Mouse (Mus musculus) layer of hippocampus, adult 2 months (tissue): Measurements from ENCODE around the gene Heatr6. TPM values are rescaled to one million over a fixed set of nuclear protein-coding genes. Genes with fewer than 3 reads are reported as not detected.

Source experiments
- DNase-seq, 2 experiments: peaks; one replicate each; pipeline ENCODE4 v3.0.0; 2022; ENCODE audit warnings: low spot score in 2 of 2
- H3K27ac ChIP-seq: fragments of 200-600 bp; 2 replicates; pipeline ENCODE4 v1.8.1; 2022
- H3K4me3 ChIP-seq: fragments of 200-600 bp; 2 replicates; pipeline ENCODE4 v1.8.1; 2022; ENCODE audit warnings: mild to moderate bottlenecking
- CTCF ChIP-seq: fragments of 200-600 bp; conservative IDR thresholded peaks from 2 replicates; pipeline ENCODE4 v1.8.1; 2022; ENCODE audit warnings: antibody characterized with exemption, mild to moderate bottlenecking, moderate library complexity
- total RNA-seq, 2 experiments: library from RNA; stranded (reverse); gene quantifications; 2 replicates each; pipeline ENCODE4 v1.2.3; 2021

Gene Heatr6
- total RNA-seq, 2 experiments from 2014 or later = 17.3 to 18.9 TPM

DNA sequence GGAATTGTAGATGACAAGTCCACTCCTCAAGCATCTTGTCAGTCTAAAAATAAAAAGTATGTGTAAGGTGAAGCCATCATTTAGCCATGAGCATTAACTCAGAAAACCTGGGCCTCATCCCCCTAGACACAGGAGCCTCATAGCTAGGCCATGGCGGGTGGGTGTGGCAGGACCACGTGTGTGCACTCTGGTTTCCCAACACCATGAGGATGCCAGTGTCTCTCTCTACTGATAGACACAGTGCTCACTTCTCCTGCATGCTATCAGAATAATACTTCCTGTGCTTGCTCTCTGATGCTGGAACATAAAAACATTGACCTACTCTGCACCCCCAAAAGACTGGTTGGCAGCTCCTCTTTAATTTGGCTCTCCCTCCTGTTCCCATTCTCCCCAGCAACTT is 17.6 kb upstream of the Heatr6 start:
- TF ChIP-seq CTCF = no peak
- Histone ChIP-seq H3K27ac (no peak overlapping the region), H3K4me3 (no peak overlapping the region)
- no peak for DNase-seq

DNA sequence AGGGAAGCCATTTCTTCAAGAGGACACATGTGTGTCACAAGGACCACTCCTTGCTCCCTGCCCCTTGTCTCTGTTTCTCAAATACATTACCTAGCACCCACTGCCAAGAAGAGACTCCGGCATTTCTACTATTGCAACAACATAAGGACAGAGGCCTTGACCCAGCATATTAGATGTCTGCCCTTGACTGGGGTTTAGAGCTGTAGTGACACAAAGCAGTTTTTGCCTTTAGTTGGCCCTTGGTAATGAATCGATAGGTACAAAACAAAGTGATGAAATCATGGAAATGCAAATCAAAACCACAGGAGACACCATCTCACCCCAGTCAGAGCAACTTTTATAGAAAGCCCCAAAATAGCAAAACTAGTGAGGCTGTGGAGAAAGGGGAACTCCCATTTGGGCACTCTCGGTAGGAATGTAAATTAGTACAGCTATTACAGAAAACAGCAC is 16.4 kb upstream of the Heatr6 start:
- H3K27ac ChIP-seq = no peak overlapping the region
- H3K4me3 ChIP-seq = no peak overlapping the region
- DNase-seq = no peak
- TF ChIP-seq CTCF = no peak

DNA sequence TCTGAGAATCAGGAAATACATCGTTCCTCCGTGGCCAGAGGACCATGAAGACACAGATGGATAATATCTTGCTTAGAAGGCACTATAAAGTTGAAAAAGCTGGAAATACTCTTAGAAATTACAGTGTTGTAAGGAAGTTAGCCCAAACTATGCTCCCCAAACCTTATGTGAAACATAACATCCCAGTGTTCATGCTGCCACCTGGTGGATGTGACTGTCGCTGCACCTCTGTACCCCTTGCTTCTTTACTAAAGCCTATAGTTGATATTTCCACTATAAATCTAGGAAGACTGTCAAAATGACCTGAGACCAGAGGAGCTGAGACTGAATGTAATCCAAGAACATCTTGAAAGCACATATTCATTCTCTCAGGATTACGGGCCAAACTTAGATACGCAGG is 14.3 kb upstream of the Heatr6 start:
- peak; percentile 69 to 86 for DNase-seq
- peak; percentile 93 for TF ChIP-seq CTCF

DNA sequence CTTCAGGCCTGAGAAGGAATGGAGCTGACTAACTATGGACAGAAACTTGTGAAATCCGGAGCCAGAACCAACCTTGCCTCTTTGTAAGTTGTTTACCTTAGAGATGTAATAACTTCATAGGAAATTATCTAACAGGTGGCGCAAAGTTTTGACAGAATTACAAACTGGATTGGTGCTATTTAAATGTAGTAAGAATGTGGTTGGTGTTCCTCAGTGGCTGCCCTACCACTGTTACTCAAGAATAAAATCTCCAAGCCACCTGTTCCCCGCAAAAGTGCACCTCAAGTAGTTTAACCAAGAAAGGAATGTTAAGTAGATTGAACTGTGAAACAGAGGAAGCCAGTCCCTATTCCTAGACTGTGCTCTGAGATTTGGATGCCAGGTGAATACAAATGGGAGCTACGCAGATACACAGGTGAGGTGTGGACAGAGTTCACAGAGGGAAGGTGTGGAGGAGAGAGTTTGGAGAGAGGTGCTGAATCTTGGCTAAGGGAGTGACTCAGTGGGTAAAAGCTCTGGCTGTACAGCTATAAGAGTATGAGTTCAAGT is 13.0 kb upstream of the Heatr6 start:
- no peak for TF ChIP-seq CTCF
- no peak for DNase-seq

More for the DNA sequence above, 14.3 kb upstream of the Heatr6 start:
- no peak overlapping the region for H3K4me3 ChIP-seq
- no peak overlapping the region for H3K27ac ChIP-seq

DNA sequence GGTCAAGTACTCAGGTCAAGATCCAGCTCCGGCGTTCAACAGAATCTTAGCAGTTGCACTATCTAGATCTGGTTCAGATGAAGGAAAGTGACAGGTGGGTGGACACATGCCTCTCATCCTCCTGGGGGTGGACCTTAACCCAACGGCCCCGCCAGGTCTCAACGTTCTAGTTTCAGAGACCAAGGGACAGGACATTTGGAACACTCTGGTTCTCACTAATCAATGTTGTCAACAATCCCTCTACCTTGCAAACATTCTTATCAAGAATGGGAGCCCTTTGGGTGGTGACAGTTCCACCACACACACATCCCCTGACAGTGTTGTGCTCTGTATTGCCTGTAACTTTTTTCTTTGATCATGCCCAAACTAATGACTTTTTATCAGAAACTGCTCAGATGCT is 11.7 kb upstream of the Heatr6 start:
- no peak for DNase-seq
- Histone ChIP-seq H3K27ac (no peak overlapping the region), H3K4me3 (no peak overlapping the region)
- no peak for TF ChIP-seq CTCF

More for the DNA sequence above, 13.0 kb upstream of the Heatr6 start:
- no peak overlapping the region for H3K27ac ChIP-seq
- H3K4me3 ChIP-seq = no peak overlapping the region

DNA sequence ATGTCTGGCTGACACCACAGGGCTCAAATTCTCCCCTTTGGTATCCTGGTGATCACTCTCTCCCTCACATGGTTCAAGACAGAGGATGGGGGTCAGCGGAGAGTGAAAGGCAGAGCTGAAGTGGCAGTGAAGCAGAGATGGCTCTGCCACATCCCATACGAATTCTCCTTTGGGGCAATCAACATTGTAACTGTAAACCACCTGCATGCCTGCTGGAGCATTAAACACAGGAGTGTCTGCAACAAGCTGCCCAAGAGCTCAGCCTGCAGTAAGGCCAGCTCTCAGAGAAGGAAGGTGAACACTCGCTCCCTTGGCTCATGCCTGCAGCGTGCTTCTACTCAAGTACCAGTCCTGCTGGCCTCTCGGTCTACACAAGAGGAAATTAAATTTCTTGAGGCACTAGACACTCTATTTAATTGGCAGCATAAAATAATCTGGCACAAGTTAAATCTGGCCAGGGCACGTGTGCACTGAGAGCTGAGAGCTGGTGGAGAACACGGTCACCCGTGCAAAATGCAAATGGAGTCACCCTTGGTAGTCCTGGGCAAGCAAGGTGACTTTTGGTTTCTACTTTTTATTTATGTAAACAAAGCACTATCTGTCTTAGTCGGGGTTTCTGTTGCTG is 10.7 kb upstream of the Heatr6 start:
- Histone ChIP-seq H3K27ac (no peak overlapping the region), H3K4me3 (no peak overlapping the region)
- no peak for DNase-seq
- no peak for TF ChIP-seq CTCF

DNA sequence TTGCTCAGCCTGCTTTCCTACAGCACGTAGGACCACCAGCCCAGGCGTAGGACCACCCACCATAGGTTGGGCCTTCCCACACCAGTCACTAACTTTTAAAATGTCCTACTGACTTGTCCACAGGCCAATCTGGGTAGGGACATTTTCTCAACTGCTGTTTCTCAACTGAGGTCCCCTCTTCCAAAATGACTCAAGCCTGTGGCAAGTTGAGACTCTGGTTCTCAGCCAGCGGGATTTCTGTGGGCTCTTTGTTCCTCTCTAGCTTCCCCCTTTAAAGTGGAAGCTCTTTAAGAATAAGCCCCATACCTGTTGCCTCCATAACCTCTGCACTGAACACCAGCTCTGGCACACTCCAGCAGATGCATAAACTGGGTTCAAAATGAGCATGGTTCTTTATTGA is 10.0 kb upstream of the Heatr6 start:
- no peak overlapping the region for H3K27ac ChIP-seq
- no peak overlapping the region for H3K4me3 ChIP-seq
- TF ChIP-seq CTCF = no peak
- no peak for DNase-seq

DNA sequence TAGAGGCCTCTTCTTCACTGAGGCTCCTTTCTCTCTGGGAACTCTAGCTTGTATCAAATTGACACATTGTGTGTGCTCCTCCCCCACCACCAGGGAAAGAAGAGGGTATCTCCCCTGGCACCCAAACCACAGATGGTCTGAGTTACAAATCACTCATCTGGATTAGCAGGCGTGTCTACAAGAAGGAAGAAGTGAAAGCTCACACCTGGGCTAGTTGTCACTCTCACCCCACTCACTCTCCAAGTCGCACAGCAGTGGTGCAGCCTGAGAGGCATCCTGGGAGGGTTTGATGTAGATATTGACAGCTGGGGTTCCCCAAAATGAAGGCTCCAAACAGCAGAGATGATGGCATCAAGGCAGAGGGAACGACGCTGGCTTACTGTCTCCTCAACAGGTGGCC is 7.3 kb upstream of the Heatr6 start:
- Histone ChIP-seq H3K27ac (no peak overlapping the region), H3K4me3 (no peak overlapping the region)
- TF ChIP-seq CTCF = no peak
- DNase-seq = no peak

DNA sequence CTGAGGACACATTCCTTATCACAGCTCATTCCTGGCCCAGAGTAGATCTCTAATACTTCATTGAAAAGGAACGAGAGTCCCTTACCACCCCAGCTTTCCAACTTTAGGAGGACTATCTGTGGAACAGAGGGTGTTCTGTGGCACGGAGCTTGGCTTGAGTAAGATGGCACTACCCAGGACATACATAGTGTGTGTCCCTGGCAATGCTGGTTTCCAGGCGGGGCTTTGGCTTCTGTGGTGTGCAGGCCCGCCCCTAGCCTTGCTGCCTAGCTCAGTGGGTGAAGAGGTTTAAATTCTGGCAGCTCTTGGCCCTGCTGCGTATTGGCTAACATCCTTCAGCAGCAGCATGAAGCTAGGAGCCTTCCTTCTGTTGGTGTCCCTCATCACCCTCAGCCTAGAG is 6.8 kb upstream of the Heatr6 start, which contains the start of gene Wfdc21:
TSS of gene Wfdc21 (plus strand) at position 260 of the 400 bp plus-strand sequence.
- no peak within 1 kb of the TSS for H3K4me3 ChIP-seq
- no peak for DNase-seq
- H3K27ac ChIP-seq = no peak within 1 kb of the TSS
- no peak for TF ChIP-seq CTCF

DNA sequence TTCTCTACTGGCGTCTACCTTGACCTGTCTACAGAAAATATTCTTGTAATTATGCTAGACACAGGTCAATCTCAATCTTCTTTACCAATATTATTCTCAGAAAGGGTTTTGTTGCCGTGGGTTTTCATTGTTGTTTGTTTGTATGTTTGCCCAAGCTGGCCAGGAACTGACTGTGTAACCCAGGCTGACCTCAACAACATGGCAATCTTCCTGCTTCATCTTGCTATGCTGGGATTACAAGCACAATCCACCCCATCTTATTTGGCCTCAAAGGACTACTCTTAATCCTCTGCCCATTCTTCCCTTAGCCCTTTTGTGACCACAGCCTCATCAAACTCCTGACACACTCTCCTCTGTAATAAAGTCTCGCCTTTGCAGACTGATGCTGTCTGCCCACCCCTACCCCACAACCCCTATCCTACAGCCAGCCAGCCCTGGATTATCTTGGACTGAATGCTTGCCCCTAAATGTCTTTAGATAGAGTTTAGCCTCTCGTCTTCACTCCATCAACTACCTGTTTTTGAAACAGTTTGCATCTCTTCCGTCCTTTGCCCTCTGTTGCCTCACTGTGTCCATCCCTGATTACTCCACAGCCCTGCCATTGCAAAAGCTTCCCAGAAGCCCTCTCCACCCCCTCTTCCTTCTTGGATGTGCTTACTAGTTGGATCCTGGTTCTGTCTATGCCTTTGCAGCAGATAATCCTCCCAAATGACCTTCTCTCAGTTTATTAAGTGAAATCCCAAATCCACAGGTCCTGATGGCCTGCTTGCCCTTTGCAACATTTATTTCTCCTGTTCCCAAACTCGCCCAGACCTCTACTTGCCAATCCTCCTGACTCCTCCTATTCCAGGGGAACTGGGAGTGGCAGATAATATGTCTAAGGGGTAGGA is 5.9 kb upstream of the Heatr6 start:
- DNase-seq = no peak
- Histone ChIP-seq H3K4me3 (no peak overlapping the region), H3K27ac (no peak overlapping the region)
- TF ChIP-seq CTCF = no peak

DNA sequence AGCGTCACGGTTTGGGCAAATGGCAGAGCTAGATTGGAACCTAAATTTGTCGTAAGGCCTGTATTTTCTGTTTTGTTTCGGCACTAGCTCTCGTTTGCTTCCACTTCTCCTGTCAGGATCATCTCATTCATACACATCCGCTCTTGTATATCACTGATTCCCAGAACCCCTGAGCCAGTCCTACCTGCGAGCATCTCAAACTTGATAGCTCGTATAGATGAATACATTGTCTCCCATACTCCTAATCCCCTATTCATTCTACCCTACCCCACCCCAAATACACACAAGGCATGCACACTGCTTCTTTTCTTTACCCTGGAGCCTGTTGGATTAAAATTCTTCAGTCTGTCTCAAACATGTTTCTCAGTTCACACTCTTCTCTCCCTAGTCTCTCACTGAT is 731 bp downstream of the Heatr6 start:
- Histone ChIP-seq H3K4me3 (peak overlapping the region; percentile 85), H3K27ac (peak overlapping the region; percentile 95)
- no peak for DNase-seq
- no peak for TF ChIP-seq CTCF

DNA sequence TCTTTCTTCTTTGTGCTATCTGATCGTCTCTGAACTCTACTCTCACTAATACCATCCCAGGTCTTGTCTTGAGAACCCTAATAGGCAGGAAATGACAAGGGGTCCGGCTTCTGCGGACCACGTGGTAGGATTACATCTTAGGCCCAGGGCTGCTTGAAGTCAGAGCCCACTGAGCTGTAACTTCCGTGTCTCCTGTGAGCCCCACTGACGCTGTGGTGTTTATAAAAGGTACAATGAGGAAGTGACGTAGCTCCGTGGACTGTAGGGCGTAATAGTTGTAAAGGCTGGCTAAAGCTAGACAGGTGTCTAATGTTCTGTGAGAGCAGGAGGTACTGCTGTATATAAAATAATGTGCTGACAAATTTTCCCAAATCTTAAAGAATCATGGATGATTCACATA is 13.8 kb downstream of the Heatr6 start:
- Histone ChIP-seq H3K4me3 (no peak overlapping the region), H3K27ac (no peak overlapping the region)
- DNase-seq = no peak
- no peak for TF ChIP-seq CTCF

DNA sequence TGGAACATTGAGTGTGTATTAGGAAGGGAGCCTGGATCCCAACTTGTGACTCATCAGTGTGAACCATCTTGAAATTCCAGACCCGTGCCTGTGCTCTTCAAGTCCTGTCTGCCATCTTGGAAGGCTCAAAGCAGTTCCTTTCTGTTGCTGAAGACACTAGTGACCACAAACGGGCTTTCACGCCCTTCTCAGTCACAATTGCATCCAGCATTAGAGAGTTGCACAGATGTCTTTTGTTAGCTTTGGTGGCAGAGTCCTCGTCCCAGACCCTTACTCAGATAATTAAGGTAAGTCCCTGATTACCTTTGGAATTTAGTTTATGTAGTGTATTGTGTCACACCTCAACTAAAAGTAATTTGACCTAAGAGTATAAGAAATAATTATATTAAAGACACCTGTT is 15.5 kb downstream of the Heatr6 start:
- no peak for DNase-seq
- Histone ChIP-seq H3K27ac (no peak overlapping the region), H3K4me3 (no peak overlapping the region)
- no peak for TF ChIP-seq CTCF
